Mouse (Mus musculus): ENCODE measurements around the gene Palld. TPM values are rescaled to one million over a fixed set of nuclear protein-coding genes. Genes with fewer than 3 reads are reported as not detected.

Palld gene
- polyA plus RNA-seq, 1 experiment = 2.7 TPM

DNA sequence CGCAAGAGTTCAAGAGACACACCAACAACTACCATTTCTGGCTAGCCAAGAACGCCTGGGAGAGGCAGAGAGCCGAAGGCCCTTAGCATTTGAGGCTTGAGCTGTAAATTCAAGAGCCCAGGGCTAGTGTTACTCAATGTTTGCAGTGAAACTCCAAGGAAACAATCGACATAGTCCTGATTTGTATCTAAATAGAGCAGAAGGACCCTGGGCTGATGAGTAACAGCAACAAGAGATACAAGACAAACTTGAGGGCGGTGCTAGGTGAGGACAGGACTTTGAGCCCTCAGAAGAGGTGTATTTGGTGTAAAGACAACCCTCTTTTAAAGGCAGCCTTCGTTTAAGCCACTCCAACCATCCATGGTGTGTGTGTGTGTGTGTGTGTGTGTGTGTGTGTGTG, 290.7 kb downstream of the Palld start:
- TF ChIP-seq FLI1 (IDR thresholded peaks at IDR 0.05; ENCODE audit: low read length) = no peak
- no peak for TF ChIP-seq GATA1 (IDR thresholded peaks at IDR 0.05; ENCODE audit: borderline replicate concordance, low read length)
- Histone ChIP-seq H3K27me3 (replicated peaks) (no peaks in the 10 kb centered on the region), H3K9me3 (no peaks in the 10 kb centered on the region), H3K4me1 (peaks cover 45% of the 10 kb centered on the region), H3K36me3 (replicated peaks; ENCODE audit: low read length) (peaks cover 2% of the 10 kb centered on the region), H3K4me3 (replicated peaks) (no peak overlapping the region)

GRCm38 (mm10) chr8:61611077-61611476, 291.4 kb downstream of the Palld start:
- no peaks in the 10 kb centered on the region for H3K9me3 ChIP-seq
- no peak overlapping the region for H3K4me3 ChIP-seq (replicated peaks)
- TF ChIP-seq GATA1 (IDR thresholded peaks at IDR 0.05; ENCODE audit: borderline replicate concordance, low read length) (no peak), FLI1 (IDR thresholded peaks at IDR 0.05; ENCODE audit: low read length) (no peak)
- no peaks in the 10 kb centered on the region for H3K27me3 ChIP-seq (replicated peaks)
- peaks cover 47% of the 10 kb centered on the region for H3K4me1 ChIP-seq
- H3K36me3 ChIP-seq (replicated peaks; ENCODE audit: low read length) = peaks cover 2% of the 10 kb centered on the region

- H3K27me3 ChIP-seq (replicated peaks) = no peaks in the 10 kb centered on the region
- H3K4me1 ChIP-seq = peaks cover 47% of the 10 kb centered on the region
- no peak overlapping the region for H3K4me3 ChIP-seq (replicated peaks)
- no peaks in the 10 kb centered on the region for H3K9me3 ChIP-seq
- no peak for TF ChIP-seq FLI1 (IDR thresholded peaks at IDR 0.05; ENCODE audit: low read length)
- no peak for TF ChIP-seq GATA1 (IDR thresholded peaks at IDR 0.05; ENCODE audit: borderline replicate concordance, low read length)
- H3K36me3 ChIP-seq (replicated peaks; ENCODE audit: low read length) = peaks cover under 1% of the 10 kb centered on the region
Measured at GRCm38 (mm10) chr8:61610546-61610945, 291.9 kb downstream of the Palld start.

DNA sequence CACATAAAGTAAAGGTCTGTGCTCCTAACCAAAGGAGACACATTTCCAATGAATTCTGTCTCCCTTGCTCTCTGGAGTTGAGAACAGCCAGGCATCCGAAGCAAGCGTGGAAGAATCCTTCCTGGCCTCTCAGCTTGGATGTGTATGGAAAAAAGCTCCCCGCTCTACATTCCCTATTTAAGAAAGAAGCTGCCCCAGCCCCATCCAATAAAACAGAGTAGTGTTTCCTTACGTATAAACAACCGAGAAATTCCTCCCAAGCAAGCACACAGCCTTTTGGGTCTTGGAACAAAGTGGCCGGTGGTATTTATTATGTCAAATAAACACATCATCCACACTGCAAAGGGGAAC, 295.1 kb downstream of the Palld start:
- H3K27me3 ChIP-seq (replicated peaks) = no peaks in the 10 kb centered on the region
- no peaks in the 10 kb centered on the region for H3K36me3 ChIP-seq (replicated peaks; ENCODE audit: low read length)
- peaks cover 6% of the 10 kb centered on the region; the same call in 1 of the 2 replicates for H3K9me3 ChIP-seq
- H3K4me1 ChIP-seq = peaks cover 22% of the 10 kb centered on the region
- TF ChIP-seq FLI1 (IDR thresholded peaks at IDR 0.05; ENCODE audit: low read length) (no peak), GATA1 (IDR thresholded peaks at IDR 0.05; ENCODE audit: borderline replicate concordance, low read length) (no peak)
- no peak overlapping the region for H3K4me3 ChIP-seq (replicated peaks)

- Histone ChIP-seq H3K36me3 (replicated peaks; ENCODE audit: low read length) (no peaks in the 10 kb centered on the region), H3K4me3 (replicated peaks) (peak overlapping the region; percentile 76), H3K9me3 (peaks cover 6% of the 10 kb centered on the region; the same call in 1 of the 2 replicates), H3K4me1 (peaks cover 22% of the 10 kb centered on the region), H3K27me3 (replicated peaks) (no peaks in the 10 kb centered on the region)
- TF ChIP-seq GATA1 (IDR thresholded peaks at IDR 0.05; ENCODE audit: borderline replicate concordance, low read length) = no peak
- no peak for TF ChIP-seq FLI1 (IDR thresholded peaks at IDR 0.05; ENCODE audit: low read length)
Measured at GRCm38 (mm10) chr8:61606795-61607462, 295.6 kb downstream of the Palld start.

- Histone ChIP-seq H3K4me3 (replicated peaks) (no peak overlapping the region), H3K9me3 (peaks cover 6% of the 10 kb centered on the region; the same call in 1 of the 2 replicates), H3K4me1 (peaks cover 22% of the 10 kb centered on the region), H3K36me3 (replicated peaks; ENCODE audit: low read length) (no peaks in the 10 kb centered on the region), H3K27me3 (replicated peaks) (no peaks in the 10 kb centered on the region)
- no peak for TF ChIP-seq GATA1 (IDR thresholded peaks at IDR 0.05; ENCODE audit: borderline replicate concordance, low read length)
- no peak for TF ChIP-seq FLI1 (IDR thresholded peaks at IDR 0.05; ENCODE audit: low read length)
Measured at GRCm38 (mm10) chr8:61604871-61605270, 297.6 kb downstream of the Palld start.

DNA sequence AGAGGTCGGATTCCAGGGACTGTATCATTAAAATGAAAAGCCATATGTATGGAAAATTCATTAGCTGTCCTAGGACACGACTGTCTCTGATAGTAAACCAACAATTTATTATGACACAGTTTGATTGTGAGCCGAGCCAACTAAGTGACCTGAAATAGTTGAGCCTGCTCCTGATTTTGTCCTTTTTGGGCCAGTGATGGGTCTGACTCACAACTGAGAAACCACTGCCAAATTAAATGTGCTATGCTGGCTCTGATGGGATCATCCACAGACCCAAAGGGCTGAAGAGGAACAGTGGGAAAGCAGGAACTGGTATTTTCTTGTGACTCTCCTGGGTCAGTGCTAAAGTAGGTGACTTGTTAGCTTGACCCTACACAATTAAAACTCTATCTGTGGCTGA, 305.6 kb downstream of the Palld start:
- Histone ChIP-seq H3K4me1 (no peaks in the 10 kb centered on the region), H3K27me3 (replicated peaks) (peaks cover 17% of the 10 kb centered on the region), H3K4me3 (replicated peaks) (no peak overlapping the region), H3K36me3 (replicated peaks; ENCODE audit: low read length) (no peaks in the 10 kb centered on the region), H3K9me3 (no peaks in the 10 kb centered on the region)
- no peak for TF ChIP-seq FLI1 (IDR thresholded peaks at IDR 0.05; ENCODE audit: low read length)

- Histone ChIP-seq H3K4me3 (replicated peaks) (peak overlapping the region; percentile 93), H3K9me3 (peaks cover 5% of the 10 kb centered on the region), H3K27me3 (replicated peaks) (peaks cover 49% of the 10 kb centered on the region), H3K36me3 (replicated peaks; ENCODE audit: low read length) (no peaks in the 10 kb centered on the region), H3K4me1 (peaks cover 23% of the 10 kb centered on the region)
- no peak for TF ChIP-seq GATA1 (IDR thresholded peaks at IDR 0.05; ENCODE audit: borderline replicate concordance, low read length)
- TF ChIP-seq FLI1 (IDR thresholded peaks at IDR 0.05; ENCODE audit: low read length) = no peak
Measured at GRCm38 (mm10) chr8:61591446-61591845, 311.0 kb downstream of the Palld start.

DNA sequence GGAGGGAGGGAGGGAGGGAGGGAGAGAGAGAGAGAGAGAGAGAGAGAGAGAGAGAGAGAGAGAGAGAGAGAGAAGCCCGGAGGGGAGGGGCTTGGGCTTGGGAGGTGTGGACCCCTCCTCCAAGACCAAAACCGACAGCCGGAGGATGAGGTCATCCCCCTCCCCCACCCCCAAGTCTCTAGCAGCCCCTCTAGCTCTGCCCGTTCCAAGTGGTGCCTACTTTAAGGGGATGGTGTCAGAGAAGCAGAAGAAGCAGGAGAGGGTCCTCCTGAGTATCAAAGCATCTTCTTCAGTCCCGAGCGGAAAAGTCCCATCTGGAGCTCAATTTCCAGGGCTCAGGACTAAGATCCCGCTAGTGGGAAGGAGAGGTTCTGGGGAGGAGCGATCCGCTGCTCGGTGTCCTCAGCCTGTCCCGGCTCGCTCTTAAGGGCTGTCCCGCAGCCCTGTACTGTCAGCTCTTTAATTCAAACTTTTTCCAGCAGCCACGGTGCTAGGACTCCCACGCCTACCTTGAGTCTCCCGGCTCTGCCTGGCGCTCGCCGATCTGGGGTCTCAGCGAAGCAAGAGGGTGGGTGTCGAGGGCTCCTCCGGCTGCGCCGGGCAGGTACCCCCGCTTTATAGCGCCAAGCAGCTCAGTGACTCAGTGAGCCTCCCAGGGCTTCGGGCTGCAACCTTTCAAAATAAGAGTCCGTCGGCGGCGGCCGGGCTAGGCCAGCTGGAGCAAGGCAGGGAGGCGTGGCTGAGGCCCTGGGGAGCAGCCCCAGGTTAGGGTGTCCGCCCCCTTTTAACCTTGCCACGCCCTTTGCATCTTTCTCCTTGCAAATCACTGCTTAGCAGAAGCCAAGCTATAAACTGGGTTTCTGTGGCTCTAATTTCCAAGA, 311.7 kb downstream of the Palld start:
- TF ChIP-seq GATA1 (IDR thresholded peaks at IDR 0.05; ENCODE audit: borderline replicate concordance, low read length) (no peak), FLI1 (IDR thresholded peaks at IDR 0.05; ENCODE audit: low read length) (no peak)
- Histone ChIP-seq H3K27me3 (replicated peaks) (peaks cover 47% of the 10 kb centered on the region), H3K9me3 (peaks cover 5% of the 10 kb centered on the region), H3K4me3 (replicated peaks) (peak overlapping the region; percentile 93), H3K4me1 (peaks cover 29% of the 10 kb centered on the region), H3K36me3 (replicated peaks; ENCODE audit: low read length) (no peaks in the 10 kb centered on the region)

GRCm38 (mm10) chr8:61589972-61590391, 312.5 kb downstream of the Palld start:
- no peaks in the 10 kb centered on the region for H3K36me3 ChIP-seq (replicated peaks; ENCODE audit: low read length)
- peaks cover 33% of the 10 kb centered on the region for H3K4me1 ChIP-seq
- peaks cover 5% of the 10 kb centered on the region for H3K9me3 ChIP-seq
- TF ChIP-seq FLI1 (IDR thresholded peaks at IDR 0.05; ENCODE audit: low read length) = no peak
- TF ChIP-seq GATA1 (IDR thresholded peaks at IDR 0.05; ENCODE audit: borderline replicate concordance, low read length) = no peak
- H3K4me3 ChIP-seq (replicated peaks) = peak overlapping the region; percentile 81
- H3K27me3 ChIP-seq (replicated peaks) = peaks cover 49% of the 10 kb centered on the region
